Mouse (Mus musculus) embryonic fibroblast, embryonic 13.5 days (primary cell): ENCODE data around the gene Zmym2.

Experiments
- CTCF ChIP-seq: IDR thresholded peaks from 2 replicates; pipeline ENCODE4 v1.5.1; 2011; ENCODE audit warnings: mild to moderate bottlenecking, control low read depth, low read length, moderate library complexity, borderline replicate concordance; ENCODE audit not compliant: insufficient read depth
- POLR2A ChIP-seq: IDR thresholded peaks from 2 replicates; pipeline ENCODE4 v1.6.1; 2011; ENCODE audit warnings: low read depth, mild to moderate bottlenecking, control low read depth, low read length, moderate library complexity

- TF ChIP-seq CTCF (no peak), POLR2A (no peak)
Measured at GRCm38 (mm10) chr14:56952928-56953327, 66.5 kb downstream of the Zmym2 start.
